Mouse (Mus musculus) MEL (cell line): ENCODE results near the gene Cyth3.

Source experiments
- CTCF ChIP-seq, 3 experiments: IDR thresholded peaks in 2 of 3; conservative IDR thresholded peaks in 1 of 3; 2 replicates each; pipeline ENCODE4 v1.5.1; 2011 to 2012; ENCODE audit warnings: low read length in 3 of 3, low read depth in 2 of 3, mild to moderate bottlenecking in 2 of 3, improper control_type of control experiment in 1 of 3, inconsistent platforms in 1 of 3, mixed read lengths in 1 of 3, moderate library complexity in 1 of 3; ENCODE audit not compliant: control insufficient read depth in 1 of 3, insufficient read depth in 1 of 3, poor library complexity in 1 of 3, severe bottlenecking in 1 of 3
- EP300 ChIP-seq, 2 experiments: IDR thresholded peaks; 2 replicates each; pipeline ENCODE4 v1.6.1; 2011; ENCODE audit warnings: improper control_type of control experiment in 2 of 2, low read length in 2 of 2, low read depth in 1 of 2, mild to moderate bottlenecking in 1 of 2

DNA sequence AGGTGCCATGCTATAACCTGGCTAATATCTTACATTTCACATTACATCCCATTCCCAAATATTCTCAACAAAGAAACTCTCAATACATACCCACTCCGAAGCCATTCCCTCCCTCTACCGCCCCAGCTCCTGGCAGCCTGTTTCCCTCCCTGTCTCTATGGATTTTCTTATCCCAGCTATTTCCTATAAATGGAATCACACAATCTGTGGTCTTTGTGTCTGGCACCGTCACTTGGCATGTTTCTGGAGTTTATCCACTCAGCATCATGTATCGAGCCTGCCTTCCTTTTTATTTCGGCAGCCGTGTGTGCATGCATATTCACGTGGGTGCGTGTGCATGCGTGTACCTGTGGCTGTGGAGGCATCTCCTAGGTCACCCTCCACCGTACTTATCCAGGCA, 14.1 kb upstream of the Cyth3 start:
- no peak for TF ChIP-seq CTCF (IDR thresholded peaks at IDR 0.05 in 2 of 3, conservative IDR thresholded peaks at IDR 0.05 in 1 of 3; ENCODE audit: control insufficient read depth in 1 of 3, insufficient read depth in 1 of 3, low read depth in 2 of 3, low read length in 3 of 3, poor library complexity in 1 of 3, severe bottlenecking in 1 of 3)
- TF ChIP-seq EP300 (IDR thresholded peaks at IDR 0.05; ENCODE audit: low read depth in 1 of 2, low read length in 2 of 2): no peak
